Mouse (Mus musculus): ENCODE measurements at regions not wholly inside any gene's neighbourhood (a gene's known extent, or its start where the extent isn't known, plus 50 kb on each side); places are given as distances from the start of the nearest gene placed in this dataset.
"Not testable (repeated sequence)": the region's sequence is repeated elsewhere in the genome, so short reads cannot be mapped to it uniquely, and the experiment has no call there.

- peak in 1 of 2 experiments; percentile 8 for DNase-seq (ENCODE audit: extremely low spot score in 1 of 2, low spot score in 2 of 2)
- intact Hi-C loops (cut with DNase I) = no loop called here
Measured at GRCm38 (mm10) chrX:19903962-19904930, 155.1 kb upstream of the Chst7 start.

GRCm38 (mm10) chrX:19906646-19907371, 152.6 kb upstream of the Chst7 start:
- no peak for DNase-seq (ENCODE audit: extremely low spot score in 1 of 2, low spot score in 2 of 2)
- intact Hi-C loops (cut with DNase I) = no loop called here

GRCm38 (mm10) chrX:19917001-19917400, 142.4 kb upstream of the Chst7 start:
- intact Hi-C loops (cut with DNase I) = no loop called here
- no peak for DNase-seq (ENCODE audit: extremely low spot score in 1 of 2, low spot score in 2 of 2)

GRCm38 (mm10) chrX:19929376-19929775, 130.0 kb upstream of the Chst7 start:
- intact Hi-C loops (cut with DNase I); DNase-seq (ENCODE audit: extremely low spot score in 1 of 2, low spot score in 2 of 2): not testable (repeated sequence)

GRCm38 (mm10) chrX:19929866-19930265, 129.5 kb upstream of the Chst7 start:
- no peak for DNase-seq (ENCODE audit: extremely low spot score in 1 of 2, low spot score in 2 of 2)
- intact Hi-C loops (cut with DNase I) = no loop called here

- no peak for DNase-seq (ENCODE audit: extremely low spot score in 1 of 2, low spot score in 2 of 2)
- intact Hi-C loops (cut with DNase I) = no loop called here
Measured at GRCm38 (mm10) chrX:19943305-19943704, 116.1 kb upstream of the Chst7 start.
